Mouse (Mus musculus): ENCODE results near the gene Ramp2.

Ramp2 gene

DNA sequence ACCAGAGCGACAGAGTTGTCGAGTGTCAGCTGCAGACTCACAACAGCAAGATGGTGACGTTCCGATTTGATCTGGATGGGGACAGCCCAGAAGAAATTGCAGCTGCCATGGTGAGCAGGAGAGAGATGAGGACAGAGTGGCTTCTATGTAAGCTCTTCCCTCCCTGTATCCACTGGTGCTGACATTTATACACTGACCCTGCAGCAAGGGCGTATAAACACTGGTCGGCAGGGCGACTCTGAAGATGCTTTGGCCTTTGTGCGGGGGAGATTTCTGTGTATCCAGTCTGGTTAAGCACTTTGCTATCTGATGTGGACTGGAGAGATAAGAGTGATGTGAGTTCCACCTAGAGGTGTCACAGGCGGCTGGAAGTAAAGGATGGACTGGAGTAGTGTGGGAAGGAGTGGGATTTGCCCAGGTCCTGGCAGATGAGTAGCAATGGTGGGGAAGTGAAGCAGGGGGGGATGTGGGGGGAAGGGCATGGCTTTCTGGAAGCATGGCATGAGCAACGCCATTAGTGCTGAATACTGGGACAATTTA is 23.8 kb downstream of the Ramp2 start:
- DNase-seq (ENCODE audit: inconsistent ontology term) = no peak

DNA sequence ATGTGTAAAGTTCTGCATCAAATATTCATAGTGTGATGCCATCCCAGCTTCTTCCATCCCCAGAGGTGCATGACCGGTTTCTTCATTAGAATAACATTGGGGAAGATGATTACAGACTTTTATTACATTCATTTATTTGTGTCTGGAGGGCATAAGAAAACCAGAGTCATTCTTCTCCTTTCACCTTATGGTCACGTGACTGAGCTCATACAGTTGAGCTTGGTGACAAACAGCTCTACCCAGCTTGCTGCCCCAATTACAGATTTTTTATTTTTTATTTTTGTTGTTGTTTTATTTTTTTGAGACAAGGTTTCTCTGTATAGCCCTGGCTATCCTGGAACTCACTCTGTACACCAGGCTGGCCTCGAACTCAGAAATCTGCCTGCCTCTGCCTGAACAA is 26.6 kb downstream of the Ramp2 start:
- no peak for DNase-seq (ENCODE audit: inconsistent ontology term)

- DNase-seq (ENCODE audit: inconsistent ontology term) = no peak
These were observed 29.5 kb downstream of the Ramp2 start for GRCm38 (mm10) chr11:101275309-101275708.

GRCm38 (mm10) chr11:101276319-101277070 is 30.7 kb downstream of the Ramp2 start:
- DNase-seq (ENCODE audit: inconsistent ontology term) = no peak

DNA sequence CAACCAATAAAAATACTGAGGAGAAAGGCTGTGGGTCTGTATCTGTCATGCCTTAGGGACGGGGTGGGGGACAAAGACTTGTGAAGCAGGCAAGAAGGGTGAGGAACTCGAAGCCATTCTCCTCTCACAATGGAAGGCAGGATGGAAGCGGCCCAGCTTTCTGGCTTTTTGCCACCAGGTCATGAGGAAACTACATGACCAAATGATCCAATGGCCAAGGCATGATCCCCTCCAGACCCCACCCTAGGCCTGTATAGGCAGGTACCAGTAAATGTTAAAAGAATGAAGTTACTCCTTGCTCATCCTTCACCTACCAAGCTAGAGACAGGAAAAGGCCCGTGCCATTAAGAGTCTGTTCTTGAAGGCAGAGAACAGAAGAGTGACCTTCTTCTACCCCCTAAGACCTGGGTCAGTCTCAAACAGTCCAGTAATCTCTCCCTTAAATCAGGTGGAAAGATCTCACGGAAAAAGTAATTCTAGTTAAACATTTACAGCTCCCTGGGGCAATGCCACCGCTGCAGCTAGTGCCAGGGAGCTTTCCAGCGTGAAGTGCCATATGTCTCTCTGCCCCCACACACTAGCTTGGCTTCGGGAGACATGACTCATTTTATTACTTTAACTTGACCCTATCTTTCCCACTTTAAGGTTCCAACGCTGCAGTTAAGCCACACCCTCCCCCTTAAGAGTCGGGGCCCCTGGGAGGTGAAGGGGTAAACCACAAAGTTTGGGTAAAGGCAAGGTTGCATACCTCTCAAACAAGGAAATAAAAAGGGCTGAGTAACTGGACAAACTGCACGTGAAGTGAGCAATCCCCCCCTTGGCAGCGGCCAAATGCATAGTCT is 31.8 kb downstream of the Ramp2 start:
- DNase-seq (ENCODE audit: inconsistent ontology term) = no peak

DNA sequence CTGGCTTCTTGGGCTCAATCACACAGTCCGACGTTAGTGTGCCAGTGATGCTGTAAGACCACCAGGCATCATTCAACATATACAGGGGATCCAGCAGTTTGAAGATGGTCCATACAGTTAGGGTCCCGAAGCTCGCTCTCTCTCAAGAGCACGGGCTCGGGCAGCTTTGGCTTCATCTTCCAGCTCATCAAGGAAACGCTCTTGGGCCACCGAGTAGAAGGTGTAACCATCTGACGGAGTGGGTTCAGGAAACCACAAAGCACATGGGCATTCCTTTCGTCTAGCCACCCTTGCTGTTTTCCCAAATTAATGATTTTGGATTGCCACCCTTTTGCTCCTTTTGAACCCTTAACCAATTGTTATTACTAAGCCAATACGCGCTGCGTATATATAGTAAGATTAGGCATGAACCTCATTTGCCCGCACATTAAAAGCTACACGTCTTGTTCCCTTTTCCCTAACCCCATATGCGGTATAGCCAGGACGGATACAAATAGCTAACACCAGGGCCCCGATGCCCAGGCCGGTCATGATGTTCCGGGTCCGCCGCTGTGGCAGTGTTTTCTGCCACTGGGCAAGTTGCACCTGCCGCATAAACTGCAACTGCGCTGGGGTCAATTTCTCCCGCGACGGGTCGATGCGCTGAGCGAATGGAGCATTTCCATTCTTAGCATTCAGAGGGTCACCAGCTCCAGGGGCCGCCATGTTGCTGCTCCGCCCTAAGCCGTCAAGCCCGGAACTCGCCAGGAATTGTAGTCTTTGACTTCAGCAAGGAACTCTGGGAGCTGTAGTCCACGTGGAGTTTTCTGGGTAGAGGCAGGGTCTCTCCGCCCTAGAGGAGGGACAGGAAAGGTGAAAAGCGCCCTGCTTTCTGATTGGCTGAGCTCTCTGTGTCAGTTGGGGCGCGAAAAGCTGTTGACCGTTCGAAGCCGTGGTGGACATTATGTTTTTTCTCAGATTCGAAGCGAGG is 32.7 kb downstream of the Ramp2 start, which contains the start of the genes Cntd1 and Coa3:
Gene Cntd1, plus strand, starts transcription at position 790 of the 970 bp plus-strand sequence.
Gene Coa3, minus strand, starts transcription at position 892 of the 970 bp plus-strand sequence.
- DNase-seq (ENCODE audit: inconsistent ontology term) = peak; percentile 88

GRCm38 (mm10) chr11:101279193-101279569 is 33.4 kb downstream of the Ramp2 start:
- no peak for DNase-seq (ENCODE audit: inconsistent ontology term)

DNA sequence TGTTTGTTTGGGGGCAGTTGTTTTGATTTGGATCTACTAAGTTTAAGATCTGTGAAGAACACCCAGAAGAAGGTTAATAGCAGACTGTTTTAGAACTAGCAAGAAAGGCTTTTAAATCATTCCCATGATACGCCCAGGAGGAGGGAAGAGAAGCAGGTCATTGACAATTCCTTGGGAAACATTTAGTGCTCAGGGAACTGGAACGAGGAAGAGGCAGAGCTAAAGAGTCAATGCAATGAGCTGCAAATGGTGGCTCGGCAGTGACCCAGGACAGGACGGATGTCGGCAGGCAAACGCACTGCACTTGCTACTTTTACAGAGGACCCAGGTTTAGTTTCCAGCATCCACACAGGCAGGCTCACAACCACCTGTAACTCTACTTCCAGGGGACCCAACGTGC is 35.0 kb downstream of the Ramp2 start:
- no peak for DNase-seq (ENCODE audit: inconsistent ontology term)

- DNase-seq (ENCODE audit: inconsistent ontology term) = peak; percentile 69
These were observed 37.1 kb downstream of the Ramp2 start for GRCm38 (mm10) chr11:101282896-101283295.

GRCm38 (mm10) chr11:101283805-101284204 is 38.0 kb downstream of the Ramp2 start:
- DNase-seq (ENCODE audit: inconsistent ontology term) = peak; percentile 11

DNA sequence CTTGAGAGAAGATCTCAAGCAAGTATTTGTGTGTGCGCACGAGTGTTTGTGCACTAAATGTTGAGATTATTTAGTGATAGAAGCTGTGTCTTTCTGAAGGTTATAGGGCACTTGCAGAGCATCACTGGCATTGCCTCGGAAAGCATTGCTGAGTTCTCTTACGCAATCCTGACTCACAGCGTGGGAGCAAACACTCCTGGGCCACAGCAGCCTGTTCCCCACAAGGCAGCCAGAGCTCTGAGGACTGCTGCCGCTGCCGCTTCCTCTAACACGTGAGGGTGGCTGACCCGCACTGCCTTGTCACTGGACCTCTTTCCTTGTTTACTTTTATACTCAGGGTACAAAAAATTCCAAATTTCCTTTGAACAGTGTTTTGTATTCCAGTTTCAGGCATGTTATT is 41.5 kb downstream of the Ramp2 start:
- DNase-seq (ENCODE audit: inconsistent ontology term) = no peak

GRCm38 (mm10) chr11:101291231-101291630 is 45.4 kb downstream of the Ramp2 start:
- DNase-seq (ENCODE audit: inconsistent ontology term) = no peak

DNA sequence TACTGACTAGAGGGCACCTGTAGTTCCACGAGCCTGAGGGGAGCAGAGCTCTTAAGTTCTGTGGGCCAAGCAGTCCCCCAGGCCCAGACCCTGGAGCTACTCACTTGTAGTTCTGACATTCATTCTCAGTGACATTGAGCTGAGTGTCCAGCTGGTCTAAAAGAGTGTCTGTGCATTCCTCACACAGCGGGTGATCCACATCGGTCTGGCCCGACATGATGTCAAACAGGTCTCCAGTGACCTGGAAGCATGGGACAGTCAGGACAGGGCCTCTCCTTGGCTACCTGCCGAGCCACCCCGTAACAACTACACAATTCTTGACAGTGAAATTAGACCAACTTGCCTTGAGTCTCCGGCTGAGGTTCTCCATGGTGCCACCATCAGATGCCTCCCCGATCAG is 49.4 kb downstream of the Ramp2 start:
- DNase-seq (ENCODE audit: inconsistent ontology term) = peak; percentile 86

- DNase-seq (ENCODE audit: inconsistent ontology term) = no peak
These were observed 55.1 kb downstream of the Ramp2 start for GRCm38 (mm10) chr11:101300881-101301280.

DNA sequence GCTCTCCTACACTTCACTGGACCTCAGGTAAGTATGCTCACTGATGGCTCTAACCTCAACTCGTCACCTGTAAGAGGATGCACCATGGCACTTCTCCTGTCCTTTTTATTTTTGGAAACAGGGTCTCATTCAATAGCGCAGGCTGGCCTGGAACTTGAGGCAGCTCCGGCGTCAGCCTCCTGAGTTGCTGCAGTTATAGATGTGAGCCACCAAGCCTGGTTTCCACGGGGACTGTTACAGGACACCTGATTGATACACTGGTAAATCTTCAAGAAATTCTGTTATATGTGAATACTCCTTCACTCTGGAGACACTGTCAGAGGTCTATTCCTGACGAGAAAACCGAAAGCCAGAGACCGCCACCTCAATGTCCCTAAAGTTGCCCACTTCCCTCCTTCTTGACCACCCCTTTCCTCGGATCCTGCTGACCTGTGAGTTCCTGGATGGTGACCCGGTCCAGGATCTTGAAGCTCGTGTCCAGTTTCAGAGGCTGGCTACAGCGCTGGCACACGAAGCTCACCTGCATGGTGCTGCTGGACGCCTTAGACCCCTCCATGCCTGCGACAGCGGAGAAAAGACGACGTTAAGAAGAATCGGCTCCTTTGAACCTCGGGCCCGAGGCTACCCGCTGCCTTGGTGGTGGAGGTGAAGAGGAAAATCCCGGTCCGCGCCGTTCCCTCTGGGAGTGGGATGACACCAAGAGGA is 55.6 kb downstream of the Ramp2 start:
- no peak for DNase-seq (ENCODE audit: inconsistent ontology term)

- DNase-seq (ENCODE audit: inconsistent ontology term) = peak; percentile 94
These were observed 56.4 kb downstream of the Ramp2 start, which contains the start of gene Becn1 for GRCm38 (mm10) chr11:101302004-101302798. Becn1 (minus strand) TSS chr11:101302286.

DNA sequence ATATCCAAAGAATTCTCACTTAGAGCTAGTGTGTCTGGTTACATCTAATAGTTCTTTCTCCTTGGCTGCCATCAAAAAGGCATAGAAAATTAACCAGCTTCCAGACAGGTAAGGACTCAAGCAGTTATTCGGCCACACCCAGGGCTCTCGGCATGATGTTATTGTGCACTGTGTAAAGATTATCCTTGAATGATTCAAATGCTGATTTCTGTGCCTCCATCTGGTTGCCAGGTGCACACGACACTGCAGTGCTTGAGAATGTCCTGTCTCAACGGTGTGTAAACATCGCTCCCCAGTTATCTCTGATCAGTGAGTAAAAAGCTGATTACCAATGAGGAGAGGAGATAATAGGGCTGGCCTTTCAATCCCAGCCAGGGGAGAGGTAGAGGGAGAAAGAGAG is 61.9 kb downstream of the Ramp2 start:
- no peak for DNase-seq (ENCODE audit: inconsistent ontology term)
